Mouse (Mus musculus) right cerebral cortex, adult 2 months (tissue): ENCODE data around the gene Fscn3.

Source experiments
- DNase-seq, 2 experiments: peaks; one replicate each; pipeline ENCODE4 v3.0.0; 2021 to 2022; ENCODE audit warnings: low spot score in 2 of 2

Fscn3 gene

GRCm38 (mm10) chr6:28486471-28486870 lies 58.9 kb downstream of the Fscn3 start:
- DNase-seq = no peak

DNA sequence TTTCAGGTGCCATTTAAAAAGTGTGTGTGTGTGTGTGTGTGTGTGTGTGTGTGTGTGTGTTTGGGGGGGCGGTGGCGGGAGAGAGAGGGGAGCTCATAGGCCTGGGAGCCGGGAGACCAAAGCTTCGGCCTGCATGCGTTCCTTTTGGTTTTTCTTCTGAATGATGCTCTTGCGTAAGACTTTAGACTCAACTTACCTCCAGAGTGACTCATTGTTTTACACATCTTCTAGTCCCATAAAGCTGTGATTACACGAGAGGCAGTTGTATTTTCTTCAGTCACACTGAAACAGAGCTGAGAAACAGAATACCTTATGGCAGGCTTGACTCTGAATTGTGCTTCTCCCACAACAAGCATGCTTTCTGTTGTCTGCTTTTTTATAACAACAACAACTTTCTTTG lies 59.3 kb downstream of the Fscn3 start:
- DNase-seq = no peak
